Mouse (Mus musculus) liver, embryonic 13.5 days (tissue): Measurements from ENCODE around the gene 4930535I16Rik. TPM values are rescaled to one million over a fixed set of nuclear protein-coding genes. Genes with fewer than 3 reads are reported as not detected.
"Not testable (repeated sequence)": the region's sequence is repeated elsewhere in the genome, so short reads cannot be mapped to it uniquely, and the experiment has no call there.

Experiments used
- ATAC-seq: fragments of 200-750 bp; cut with Nextera tagmentation; 2 replicates; pipeline ENCODE4 v1.8.0; 2017; ENCODE audit warnings: low read depth, mild to moderate bottlenecking, moderate number of reproducible peaks, moderate library complexity
- DNase-seq: peaks from one replicate; pipeline ENCODE4 v3.0.0; 2022
- H3K27ac ChIP-seq: fragments of 300-500 bp; sonication (generic); 2 replicates; pipeline ENCODE4 v1.5.1; 2015; ENCODE audit warnings: moderate library complexity, mild to moderate bottlenecking, inconsistent platforms
- H3K27me3 ChIP-seq: fragments of 300-500 bp; sonication (generic); 2 replicates; pipeline ENCODE4 v1.6.1; 2015; ENCODE audit warnings: mild to moderate bottlenecking, inconsistent platforms
- H3K36me3 ChIP-seq: fragments of 300-500 bp; sonication (generic); 2 replicates; pipeline ENCODE4 v1.6.1; 2015; ENCODE audit warnings: mild to moderate bottlenecking, inconsistent platforms
- H3K4me1 ChIP-seq: fragments of 300-500 bp; sonication (generic); replicated peaks from 2 replicates; pipeline ENCODE4 v1.6.1; 2015; ENCODE audit warnings: inconsistent platforms
- H3K4me2 ChIP-seq: fragments of 300-500 bp; sonication (generic); 2 replicates; pipeline ENCODE4 v1.6.1; 2015; ENCODE audit warnings: inconsistent platforms, mild to moderate bottlenecking, moderate library complexity
- H3K4me3 ChIP-seq: fragments of 300-500 bp; sonication (generic); replicated peaks from 2 replicates; pipeline ENCODE4 v1.5.1; 2015; ENCODE audit warnings: mild to moderate bottlenecking, inconsistent platforms
- H3K9ac ChIP-seq: fragments of 300-500 bp; sonication (generic); 2 replicates; pipeline ENCODE4 v1.6.1; 2015; ENCODE audit warnings: mild to moderate bottlenecking, inconsistent platforms
- H3K9me3 ChIP-seq: fragments of 300-500 bp; sonication (generic); replicated peaks from 2 replicates; pipeline ENCODE4 v1.6.1; 2016; ENCODE audit warnings: inconsistent platforms
- WGBS: fragments of 180-500 bp; shearing (Covaris S2); methylation state at CpG from one replicate; pipeline ENCODE4 v1.1.7; 2015; ENCODE audit not compliant: insufficient replicate concordance; 5-methylcytosine and 5-hydroxymethylcytosine counted together
- polyA plus RNA-seq: library from polyadenylated mRNA; unstranded; fragments of >200 nt; fragmentation: Nextera tagmentation; extraction: Ambion mirVana; gene quantifications from 2 replicates; pipeline ENCODE4 v1.2.1, GENCODE M21; 2015

4930535I16Rik gene
- polyA plus RNA-seq, 1 experiment from 2014 or later: not detected

GRCm38 (mm10) chr4:123940878-123941277, 23.1 kb upstream of the 4930535I16Rik start:
- not testable (repeated sequence) for H3K4me2 ChIP-seq, DNase-seq, ATAC-seq, H3K4me3 ChIP-seq, H3K9ac ChIP-seq, H3K27me3 ChIP-seq, H3K9me3 ChIP-seq, H3K27ac ChIP-seq, H3K4me1 ChIP-seq
- H3K36me3 ChIP-seq: peaks cover 14% of the 10 kb centered on the region
- 33% methylated on average over 7 of the region's 7 CpGs for WGBS

- Histone ChIP-seq H3K27ac (no peak overlapping the region), H3K9me3 (no peaks in the 10 kb centered on the region), H3K4me1 (no peaks in the 10 kb centered on the region), H3K4me3 (no peak overlapping the region), H3K36me3 (peaks cover 25% of the 10 kb centered on the region), H3K27me3 (no peaks in the 10 kb centered on the region), H3K9ac (no peak overlapping the region), H3K4me2 (no peak overlapping the region)
- no peak for ATAC-seq
- WGBS: 3% methylated on average over 4 of the region's 4 CpGs
- DNase-seq: peak; percentile 45
These were observed 22.0 kb upstream of the 4930535I16Rik start for GRCm38 (mm10) chr4:123939838-123940237.

- Histone ChIP-seq H3K27ac (no peak overlapping the region), H3K4me2 (no peak overlapping the region), H3K27me3 (no peaks in the 10 kb centered on the region), H3K4me1 (no peaks in the 10 kb centered on the region), H3K36me3 (peaks cover 55% of the 10 kb centered on the region), H3K9ac (no peak overlapping the region), H3K4me3 (no peak overlapping the region), H3K9me3 (no peaks in the 10 kb centered on the region)
- ATAC-seq: no peak
- WGBS: 80% methylated on average over 7 of the region's 7 CpGs
- no peak for DNase-seq
These were observed 18.2 kb upstream of the 4930535I16Rik start for GRCm38 (mm10) chr4:123936059-123936458.

- Histone ChIP-seq H3K9me3 (no peaks in the 10 kb centered on the region), H3K27ac (no peak overlapping the region), H3K36me3 (peaks cover 68% of the 10 kb centered on the region), H3K27me3 (no peaks in the 10 kb centered on the region), H3K4me2 (no peak overlapping the region), H3K9ac (no peak overlapping the region), H3K4me1 (no peaks in the 10 kb centered on the region), H3K4me3 (no peak overlapping the region)
- ATAC-seq (no peak), DNase-seq (no peak)
- WGBS: 77% methylated on average over 4 of the region's 4 CpGs
These were observed 16.5 kb upstream of the 4930535I16Rik start for GRCm38 (mm10) chr4:123934306-123934705.

GRCm38 (mm10) chr4:123929994-123930393, 12.2 kb upstream of the 4930535I16Rik start:
- H3K4me2 ChIP-seq: no peak overlapping the region
- H3K4me3 ChIP-seq: no peak overlapping the region
- peaks cover 68% of the 10 kb centered on the region for H3K36me3 ChIP-seq
- H3K27ac ChIP-seq: no peak overlapping the region
- no peaks in the 10 kb centered on the region for H3K9me3 ChIP-seq
- 81% methylated on average over 4 of the region's 4 CpGs for WGBS
- H3K27me3 ChIP-seq: no peaks in the 10 kb centered on the region
- no peaks in the 10 kb centered on the region for H3K4me1 ChIP-seq
- DNase-seq (no peak), ATAC-seq (no peak)
- no peak overlapping the region for H3K9ac ChIP-seq

GRCm38 (mm10) chr4:123927961-123928360, 10.1 kb upstream of the 4930535I16Rik start:
- H3K36me3 ChIP-seq: peaks cover 69% of the 10 kb centered on the region
- peak; percentile 65; the same call in 1 of the 2 replicates for ATAC-seq
- no peak overlapping the region for H3K27ac ChIP-seq
- no peak overlapping the region for H3K4me2 ChIP-seq
- DNase-seq: no peak
- no peaks in the 10 kb centered on the region for H3K27me3 ChIP-seq
- H3K9me3 ChIP-seq: no peaks in the 10 kb centered on the region
- H3K4me3 ChIP-seq: no peak overlapping the region
- no peaks in the 10 kb centered on the region for H3K4me1 ChIP-seq
- no peak overlapping the region for H3K9ac ChIP-seq

- Histone ChIP-seq H3K4me3 (no peak overlapping the region), H3K4me1 (peaks cover 24% of the 10 kb centered on the region), H3K36me3 (peaks cover 48% of the 10 kb centered on the region), H3K27ac (no peak overlapping the region), H3K9me3 (no peaks in the 10 kb centered on the region), H3K4me2 (no peak overlapping the region), H3K9ac (no peak overlapping the region), H3K27me3 (no peaks in the 10 kb centered on the region)
- no peak for DNase-seq
- ATAC-seq: no peak
- WGBS: 82% methylated on average over 4 of the region's 4 CpGs
These were observed 3.3 kb upstream of the 4930535I16Rik start for GRCm38 (mm10) chr4:123921055-123921565.

GRCm38 (mm10) chr4:123918851-123919250, 1.0 kb upstream of the 4930535I16Rik start:
- ATAC-seq: no peak

GRCm38 (mm10) chr4:123916748-123917547, 874 bp downstream of the 4930535I16Rik start, which contains the start of gene Rragc:
Rragc (plus strand) TSS chr4:123917446.
- Histone ChIP-seq H3K9me3 (no peaks in the 10 kb centered on the region), H3K36me3 (peaks cover 31% of the 10 kb centered on the region), H3K4me2 (peak within 1 kb of the TSS; percentile 95), H3K4me1 (peaks cover 34% of the 10 kb centered on the region), H3K9ac (peak within 1 kb of the TSS; percentile 94), H3K27ac (peak within 1 kb of the TSS; percentile 90), H3K27me3 (no peaks in the 10 kb centered on the region), H3K4me3 (peak within 1 kb of the TSS; percentile 93)
- peak; percentile 98 for ATAC-seq
- DNase-seq: peak; percentile 100
- WGBS: under 1% methylated on average over 46 of the region's 49 CpGs

More at GRCm38 (mm10) chr4:123918851-123919250, 1.0 kb upstream of the 4930535I16Rik start:
- H3K27ac ChIP-seq: 0 out of 2 replicates have a peak overlapping the region, but pooled peaks have one; percentile 90
- peak overlapping the region; percentile 93 for H3K4me3 ChIP-seq
- H3K27me3 ChIP-seq: no peaks in the 10 kb centered on the region
- peak overlapping the region; percentile 94 for H3K9ac ChIP-seq
- 71% methylated on average over 2 of the region's 2 CpGs for WGBS
- no peaks in the 10 kb centered on the region for H3K9me3 ChIP-seq
- peaks cover 29% of the 10 kb centered on the region for H3K36me3 ChIP-seq
- DNase-seq: no peak
- H3K4me2 ChIP-seq: peak overlapping the region; percentile 93
- peaks cover 34% of the 10 kb centered on the region for H3K4me1 ChIP-seq

GRCm38 (mm10) chr4:123912431-123912830, 5.4 kb downstream of the 4930535I16Rik start:
- WGBS: 46% methylated on average over 2 of the region's 2 CpGs
- ATAC-seq (no peak), DNase-seq (no peak)
- Histone ChIP-seq H3K27me3 (no peaks in the 10 kb centered on the region), H3K4me3 (no peak overlapping the region), H3K27ac (no peak overlapping the region), H3K4me1 (peaks cover 19% of the 10 kb centered on the region), H3K9ac (no peak overlapping the region), H3K4me2 (no peak overlapping the region), H3K36me3 (peaks cover 47% of the 10 kb centered on the region), H3K9me3 (no peaks in the 10 kb centered on the region)

GRCm38 (mm10) chr4:123911503-123911902, 6.3 kb downstream of the 4930535I16Rik start:
- Histone ChIP-seq H3K4me1 (peaks cover 21% of the 10 kb centered on the region), H3K4me2 (no peak overlapping the region), H3K9me3 (no peaks in the 10 kb centered on the region), H3K4me3 (no peak overlapping the region), H3K27ac (no peak overlapping the region), H3K36me3 (peaks cover 47% of the 10 kb centered on the region), H3K27me3 (no peaks in the 10 kb centered on the region), H3K9ac (no peak overlapping the region)
- ATAC-seq: no peak
- WGBS: 76% methylated on average over 4 of the region's 4 CpGs
- no peak for DNase-seq
